Mouse (Mus musculus): Measurements from ENCODE around the gene Lrp11. TPM values are rescaled to one million over a fixed set of nuclear protein-coding genes. Genes with fewer than 3 reads are reported as not detected.

The Lrp11 gene
- polyA plus RNA-seq, 3 experiments from 2014 or later, result not detected

DNA sequence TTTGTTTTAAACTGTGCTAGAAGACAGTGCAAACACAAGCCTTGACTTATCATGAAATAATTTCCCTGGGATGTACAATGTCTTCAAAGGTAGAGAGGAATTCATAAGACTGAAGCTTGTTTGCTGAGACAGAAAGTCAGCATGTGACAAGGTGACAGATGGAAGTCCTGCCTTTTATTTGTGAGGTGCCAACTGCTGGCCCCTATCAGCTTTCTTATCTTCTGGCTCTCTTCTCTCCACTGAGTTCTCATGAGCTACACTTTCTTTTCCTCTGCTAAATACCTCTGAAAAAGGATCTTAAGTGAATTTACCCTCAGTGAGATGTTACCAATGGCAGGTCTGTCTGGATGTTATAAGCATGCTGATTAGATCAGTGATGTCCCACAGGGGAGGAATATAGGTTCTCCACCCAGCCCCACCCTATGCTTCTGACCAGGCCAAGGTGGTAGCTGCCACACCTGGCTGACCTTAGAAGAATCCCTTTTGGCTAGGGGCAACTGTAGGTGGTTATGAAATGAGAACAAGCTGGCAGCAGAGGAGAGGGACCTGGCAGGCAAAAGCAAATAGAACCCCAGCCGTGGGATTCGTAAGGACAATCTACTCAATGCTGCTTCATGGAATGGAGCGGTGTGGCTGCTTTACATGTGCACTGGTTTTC is 34.4 kb downstream of the Lrp11 start:
- ATAC-seq, result no peak

DNA sequence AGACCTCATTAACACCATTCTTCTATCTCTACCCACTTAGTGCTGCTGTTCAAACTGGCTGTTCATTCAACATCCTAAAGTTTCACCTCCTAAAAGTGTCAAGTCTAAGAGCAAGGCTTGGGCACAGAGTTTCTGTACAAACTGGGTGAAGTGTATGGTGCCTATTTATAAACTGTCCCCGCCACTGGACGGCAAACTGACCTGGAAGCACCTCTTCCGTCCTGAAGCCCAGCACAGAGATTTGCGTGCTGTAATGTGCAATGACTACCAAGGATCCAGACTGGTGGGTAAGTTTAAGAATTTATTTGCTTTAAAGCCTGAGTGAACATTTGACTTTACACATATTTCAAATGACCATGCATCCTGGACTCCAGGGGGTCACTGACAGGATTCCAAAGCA is 39.5 kb downstream of the Lrp11 start:
- ATAC-seq, result no peak

DNA sequence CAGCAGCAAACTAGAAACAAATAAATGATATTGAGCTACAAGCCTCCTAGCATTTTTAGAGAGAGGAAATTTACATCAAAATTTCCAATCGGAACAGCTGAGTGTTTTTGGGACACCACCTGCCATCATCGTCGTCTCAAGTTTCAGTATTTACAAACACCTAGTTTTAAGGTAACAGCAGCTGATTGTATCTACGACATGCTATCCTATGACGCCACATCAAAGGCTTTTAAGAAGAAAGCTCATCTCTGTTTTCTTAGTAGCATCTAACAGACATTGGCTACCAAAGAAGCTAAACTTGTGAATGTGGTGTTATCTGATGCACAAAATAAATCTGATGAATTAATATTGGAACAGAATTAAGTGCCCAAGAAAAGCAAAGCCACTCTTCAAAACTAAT is 40.7 kb downstream of the Lrp11 start:
- ATAC-seq, result no peak

DNA sequence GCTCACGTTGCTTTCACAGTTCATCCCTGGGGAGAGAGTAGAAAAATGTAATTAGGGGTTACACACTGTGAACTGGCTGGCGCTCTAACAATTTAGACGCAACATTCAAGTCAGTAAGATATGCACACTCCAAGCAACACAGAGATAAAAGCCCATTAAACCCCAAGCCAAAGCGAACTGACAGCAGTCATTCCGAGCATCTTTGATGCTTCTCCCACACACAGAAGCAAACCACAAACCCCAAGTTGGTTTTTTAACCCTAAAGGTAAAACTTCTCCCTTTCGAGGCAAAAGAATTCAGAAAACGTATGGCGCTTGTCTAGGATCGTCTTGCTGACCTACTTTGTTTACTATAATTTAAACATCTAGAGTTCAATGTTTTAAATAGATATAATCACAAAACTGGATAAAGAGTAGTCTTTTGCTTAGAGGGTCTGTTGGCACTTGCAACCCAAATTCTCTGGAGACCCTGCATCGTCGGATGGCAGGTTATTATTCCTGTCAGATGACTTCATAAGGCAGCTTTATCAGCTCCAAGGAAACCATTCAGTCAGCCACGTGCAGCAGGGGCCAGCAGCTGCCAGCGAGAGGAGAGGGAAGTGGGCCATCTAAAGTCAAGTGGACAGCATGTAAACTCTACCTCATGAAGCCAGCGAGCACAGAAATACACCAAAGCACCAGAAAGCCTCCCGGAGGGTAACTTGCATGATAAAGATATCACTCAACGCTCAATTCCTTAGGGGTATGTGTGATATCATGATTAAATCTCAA is 41.5 kb downstream of the Lrp11 start:
- ATAC-seq, result no peak

DNA sequence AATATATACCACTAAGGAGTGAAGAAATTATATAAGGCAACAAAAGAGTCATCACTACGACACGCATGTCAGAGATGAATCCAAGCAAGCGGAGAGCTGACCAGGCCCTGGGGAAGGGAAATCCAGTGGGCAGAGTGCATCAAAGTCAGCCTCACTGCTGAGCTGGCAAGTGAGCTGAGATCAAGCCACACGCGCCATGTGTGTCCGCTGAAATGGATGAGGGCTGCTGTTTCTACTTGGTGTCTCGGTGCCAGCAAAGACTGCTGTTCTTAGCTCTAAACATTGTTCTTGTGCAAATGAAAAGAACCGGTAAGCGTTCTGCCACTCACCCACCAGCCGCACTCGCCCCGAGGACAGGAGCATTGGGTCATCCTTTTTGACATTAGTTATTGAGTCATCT is 50.8 kb downstream of the Lrp11 start:
- no peak for ATAC-seq

DNA sequence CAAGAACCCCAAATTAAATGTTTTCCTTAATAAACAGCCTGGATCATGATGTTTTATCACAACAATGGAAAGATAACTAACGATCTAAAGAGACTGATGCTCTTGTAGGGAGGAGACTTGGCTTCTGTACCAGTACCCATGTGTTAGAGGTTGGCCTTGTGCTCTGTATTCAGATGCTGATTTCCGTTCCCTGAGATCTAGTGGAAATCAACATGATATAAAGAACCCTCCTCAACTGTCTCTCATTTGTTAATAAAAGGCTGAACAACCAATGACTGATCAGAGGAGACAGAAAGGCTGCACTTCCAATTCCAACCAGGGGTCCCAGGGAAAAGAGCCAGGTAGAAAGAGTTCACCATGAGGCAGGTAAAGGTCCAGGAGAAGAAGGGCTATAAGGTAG is 56.3 kb downstream of the Lrp11 start:
- no peak for ATAC-seq

DNA sequence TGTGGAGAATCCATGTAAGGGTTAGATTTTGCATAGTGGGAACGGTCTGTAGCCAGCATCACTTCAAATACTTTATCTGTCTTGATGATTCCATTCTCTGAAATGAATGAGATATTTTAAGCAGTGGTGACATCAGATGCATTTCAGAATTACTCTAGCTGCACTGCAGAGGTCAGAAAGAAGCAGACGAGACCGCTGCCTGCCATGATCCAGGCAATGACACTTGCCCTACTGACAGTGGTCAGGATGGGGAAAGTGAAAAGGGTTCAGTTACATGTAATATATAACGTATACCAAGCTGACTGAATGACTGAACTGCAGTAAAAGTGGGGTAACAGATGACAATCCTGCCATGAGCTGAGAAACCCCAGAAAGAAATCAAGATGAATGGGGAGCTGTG is 59.5 kb downstream of the Lrp11 start:
- ATAC-seq, result no peak

DNA sequence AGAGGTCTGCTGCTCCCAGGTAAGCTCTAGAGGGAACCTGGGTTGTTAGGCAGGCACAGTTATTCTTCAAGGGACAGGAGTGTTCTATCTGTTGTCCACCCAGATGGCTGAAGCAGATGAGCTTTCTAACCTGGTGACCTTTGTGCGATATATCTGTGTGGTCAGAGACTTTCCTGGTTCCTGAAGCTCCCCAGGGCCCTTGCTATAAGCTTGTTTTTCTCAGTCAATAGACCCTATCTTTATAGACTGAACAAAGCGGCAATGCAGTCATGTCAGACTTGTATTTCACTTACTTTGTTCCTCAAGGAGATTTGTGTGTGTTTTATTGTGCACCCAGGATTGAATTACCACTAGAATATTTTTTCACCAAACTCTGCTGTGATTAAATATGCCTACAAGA is 61.5 kb downstream of the Lrp11 start:
- ATAC-seq, result no peak

DNA sequence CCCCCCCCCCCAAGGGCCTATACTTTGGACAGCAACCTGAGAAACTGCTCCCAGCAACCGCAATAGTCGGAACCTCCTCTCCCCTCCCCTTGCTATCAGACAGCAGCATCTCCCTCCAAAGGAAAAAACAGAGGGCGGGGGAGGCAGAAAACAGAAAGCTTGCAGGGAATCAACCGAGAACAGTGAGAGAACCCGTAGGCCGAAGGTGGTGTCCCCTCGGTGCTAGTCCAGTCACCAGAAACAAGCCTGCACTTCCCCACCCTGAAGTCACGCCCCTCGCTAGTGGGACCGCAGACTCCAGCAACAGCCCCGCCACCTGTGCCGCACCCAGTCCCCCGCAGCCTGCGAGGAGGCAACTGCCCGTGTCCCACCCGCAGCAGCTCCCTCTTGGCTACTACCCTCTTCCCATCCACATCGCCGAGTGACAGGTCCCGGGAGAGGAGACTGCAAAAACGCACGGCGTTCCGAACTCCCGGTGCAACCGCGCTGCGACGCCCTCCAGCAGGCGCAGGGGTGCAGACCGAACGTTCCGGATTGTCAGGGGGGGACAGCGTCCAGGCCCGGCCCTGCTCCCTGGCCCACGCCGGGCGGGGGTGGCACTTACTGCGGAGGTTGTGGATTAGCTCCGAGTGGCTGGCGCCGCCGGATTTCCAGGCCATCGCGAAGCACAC is 73.0 kb downstream of the Lrp11 start:
- peak; percentile 44 for ATAC-seq

DNA sequence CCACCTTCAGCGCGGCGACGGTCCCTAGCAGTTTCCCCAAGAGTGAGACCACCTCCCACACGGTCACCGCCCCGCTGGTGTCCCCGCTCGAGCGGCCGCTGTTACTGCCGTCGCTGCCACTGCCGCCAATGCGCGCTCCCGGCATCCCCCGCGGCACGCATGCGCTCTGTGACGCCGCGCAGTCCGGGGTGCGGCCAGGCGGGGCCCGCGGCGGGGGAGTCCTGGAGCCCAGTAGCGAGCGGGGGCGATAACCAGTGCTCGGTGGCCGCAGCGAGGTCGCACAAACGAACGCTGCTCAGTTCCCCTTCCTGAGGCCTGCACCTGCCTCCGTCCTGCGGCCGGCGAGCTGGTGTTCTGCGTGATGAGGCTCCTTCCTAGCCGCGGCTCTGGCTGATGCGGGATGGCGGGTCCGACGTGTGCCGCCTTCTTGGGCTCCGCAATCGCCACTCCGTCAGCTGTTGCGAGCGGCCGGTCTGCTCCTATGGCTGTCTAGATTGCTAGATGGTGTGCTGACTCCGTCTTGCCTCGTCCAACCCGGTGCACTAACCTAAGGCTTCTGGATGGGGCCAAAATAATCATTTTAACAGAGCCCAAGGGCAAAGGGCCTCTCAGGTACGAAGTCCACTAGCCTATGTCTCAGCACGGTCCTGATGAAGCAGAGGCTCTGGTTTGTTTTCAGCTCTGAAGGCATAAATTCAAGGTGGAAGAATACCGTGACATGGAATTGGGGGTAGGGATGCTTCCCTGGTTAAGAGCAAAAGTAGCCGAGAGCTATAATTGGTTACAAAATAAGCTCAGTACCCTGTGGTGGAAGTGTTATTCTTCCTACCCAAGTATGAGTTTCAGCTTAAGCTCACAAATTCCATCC is 73.8 kb downstream of the Lrp11 start:
- peak; percentile 59 for ATAC-seq

DNA sequence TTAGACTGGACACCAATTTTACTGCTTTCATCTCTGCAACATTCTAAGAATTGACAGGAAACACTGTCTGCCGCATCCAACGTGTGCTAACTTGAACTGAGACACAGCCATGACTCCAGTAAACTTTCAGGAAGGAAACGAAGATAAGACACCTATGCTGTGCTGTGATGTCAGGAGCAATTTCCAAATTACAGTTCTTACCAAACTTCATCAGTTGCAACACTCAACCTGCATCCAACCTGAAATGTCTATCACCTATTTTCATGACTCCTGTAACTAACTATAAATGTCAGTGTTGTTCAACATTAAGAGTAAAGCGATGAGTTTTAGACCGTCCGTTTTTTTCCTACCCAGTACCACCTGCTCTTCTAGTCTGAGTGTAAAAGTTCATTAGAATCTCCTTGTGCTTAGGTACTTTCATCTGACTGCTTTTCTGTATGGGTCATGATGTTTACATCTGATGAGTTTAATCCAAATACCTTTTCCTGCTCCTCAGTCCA is 74.5 kb downstream of the Lrp11 start:
- ATAC-seq, result no peak

DNA sequence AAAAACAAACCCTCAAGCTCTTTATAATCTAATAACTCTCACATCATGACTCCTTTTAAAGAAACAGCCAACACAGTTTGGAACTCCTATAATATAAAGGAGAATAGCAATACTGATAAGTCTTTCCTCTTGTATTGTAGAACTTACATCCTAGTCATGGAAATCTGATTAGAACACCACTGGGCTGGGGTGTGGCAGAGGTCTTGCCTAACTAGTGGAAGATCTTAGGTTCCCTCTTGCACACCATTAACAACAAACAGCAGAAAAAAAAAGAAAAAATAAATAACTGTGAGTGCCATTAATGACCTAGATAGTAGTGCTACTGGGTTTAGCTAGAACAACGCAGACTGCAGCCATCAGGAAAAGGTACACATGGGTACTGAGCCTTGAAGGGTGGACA is 75.3 kb downstream of the Lrp11 start:
- ATAC-seq, result no peak

DNA sequence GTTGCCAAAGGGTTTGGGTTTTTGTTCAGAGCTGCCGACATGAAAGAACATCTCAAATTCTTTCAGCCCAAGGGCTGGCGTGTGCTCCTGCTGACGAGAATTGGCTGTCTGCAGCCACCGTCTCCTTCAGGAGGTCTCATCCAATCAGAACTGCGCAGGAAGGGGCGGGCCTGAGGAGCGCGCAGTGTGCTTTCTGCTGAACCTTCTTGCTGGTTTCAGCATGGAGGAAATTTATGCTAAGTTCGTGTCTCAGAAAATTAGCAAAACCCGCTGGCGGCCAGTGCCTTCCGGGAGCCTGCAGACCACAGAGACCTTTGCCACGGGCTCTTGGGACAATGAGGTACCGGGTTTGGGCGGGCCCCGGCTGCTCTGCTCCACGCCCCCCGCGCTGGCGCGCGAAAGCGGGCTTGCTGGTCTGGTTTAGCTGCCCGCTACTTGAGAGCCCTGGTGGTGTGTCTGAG is 77.8 kb downstream of the Lrp11 start, which contains the start of gene Nup43:
Nup43 (plus strand) TSS at position 162 of the 461 bp plus-strand sequence.
- peak; percentile 86 for ATAC-seq

DNA sequence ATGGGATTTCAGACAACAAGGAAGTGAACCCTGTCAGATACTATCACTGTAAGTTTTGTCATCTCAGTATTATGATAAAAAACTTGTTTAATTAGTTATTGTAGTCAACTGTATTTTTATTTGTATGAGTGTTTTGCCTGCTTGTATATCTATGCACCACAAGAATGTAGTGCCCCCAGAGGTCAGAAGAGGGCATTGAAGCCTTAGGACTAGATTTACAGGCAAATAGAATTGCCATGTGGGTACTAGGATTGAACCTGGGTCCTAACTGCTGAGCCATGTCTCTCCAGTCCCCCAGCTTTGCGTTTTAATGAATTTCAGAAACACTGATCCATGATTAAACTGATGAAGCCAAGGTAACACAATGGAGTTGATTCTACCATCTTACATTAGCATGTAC is 84.1 kb downstream of the Lrp11 start:
- ATAC-seq, result peak; percentile 98

Other genes with a start within 250 kb of the Lrp11 start
- 10 to 100 TPM in 1 of 3 experiments, 1 to 10 TPM in 2; 7.5 to 22.5 (median 9.2) TPM for gene Ulbp1, start 116.2 kb upstream of the Lrp11 start, polyA plus RNA-seq (2017; shearing (Covaris generic))
- 10 to 100 TPM; 25.7 to 33.5 (median 27.4) TPM for gene Nup43, start 77.7 kb downstream of the Lrp11 start, polyA plus RNA-seq (2017; shearing (Covaris generic))
- 100 to 1,000 TPM in 2 of 3 experiments, 10 to 100 TPM in 1; 96.8 to 153 (median 100) TPM for gene Pcmt1, start 91.3 kb downstream of the Lrp11 start, polyA plus RNA-seq (2017; shearing (Covaris generic))
- gene Lats1, start 91.4 kb downstream of the Lrp11 start, polyA plus RNA-seq (2017; shearing (Covaris generic)), result 1 to 10 TPM; 6.0 to 8.5 (median 6.1) TPM
- 100 to 1,000 TPM in 1 of 3 experiments, 10 to 100 TPM in 2; 73.9 to 103 (median 83.1) TPM for gene Katna1, start 136.2 kb downstream of the Lrp11 start, polyA plus RNA-seq (2017; shearing (Covaris generic))
- gene Ginm1, start 203.0 kb downstream of the Lrp11 start, polyA plus RNA-seq (2017; shearing (Covaris generic)), result 10 to 100 TPM; 64.3 to 74.6 (median 72.9) TPM
- 10 to 100 TPM; 73.7 to 85.7 (median 82.6) TPM for gene Ppil4, start 203.1 kb downstream of the Lrp11 start, polyA plus RNA-seq (2017; shearing (Covaris generic))
- 10 to 100 TPM; 36.9 to 59.8 (median 48.1) TPM for gene Zc3h12d, start 242.7 kb downstream of the Lrp11 start, polyA plus RNA-seq (2017; shearing (Covaris generic))